Mouse (Mus musculus) adrenal gland, adult 2 months (tissue): ENCODE data around the gene Cblb. TPM values are rescaled to one million over a fixed set of nuclear protein-coding genes. Genes with fewer than 3 reads are reported as not detected.

Source experiments
- DNase-seq: peaks from one replicate; pipeline ENCODE4 v3.0.0; 2021
- long read RNA-seq: library from polyadenylated mRNA; stranded (forward); transcript quantifications from one replicate; pipeline ENCODE4 v2.0.0, GENCODE M21; 2021
- polyA plus RNA-seq: library from polyadenylated mRNA; depleted of rRNA; stranded (reverse); fragments of >200 nt; gene quantifications from 2 replicates; pipeline ENCODE4 v1.2.3, GENCODE M21; 2012; rRNA removed
- total RNA-seq, 2 experiments: library from RNA; stranded (reverse); gene quantifications; 2 replicates each; pipeline ENCODE4 v1.2.3; 2021

Gene Cblb
- 10 to 100 TPM; 26.8 to 39.4 TPM for total RNA-seq
- polyA plus RNA-seq = 7.8 and 8.3 TPM in 2 replicates
- long read RNA-seq, partial matches to known transcripts = 0 of 1 reads
- long read RNA-seq, other reads (novel, unspliced or antisense) = 0 of 1 reads

GRCm38 (mm10) chr16:52031091-52031689, at the start of gene Cblb:
Gene Cblb (plus strand): TSS chr16:52031225.
- peak; percentile 99 for DNase-seq

GRCm38 (mm10) chr16:51985436-51985835, 45.6 kb upstream of the Cblb start:
- DNase-seq = peak; percentile 31

- DNase-seq = no peak
These were observed 44.8 kb upstream of the Cblb start for GRCm38 (mm10) chr16:51986207-51986606.

- DNase-seq = no peak
These were observed 43.9 kb upstream of the Cblb start for GRCm38 (mm10) chr16:51987085-51987620.

- no peak for DNase-seq
These were observed 43.0 kb upstream of the Cblb start for GRCm38 (mm10) chr16:51988027-51988426.

- no peak for DNase-seq
These were observed 41.8 kb upstream of the Cblb start for GRCm38 (mm10) chr16:51989259-51989658.

- DNase-seq = no peak
These were observed 31.0 kb upstream of the Cblb start for GRCm38 (mm10) chr16:52000043-52000442.

GRCm38 (mm10) chr16:52000801-52001200, 30.2 kb upstream of the Cblb start:
- no peak for DNase-seq

GRCm38 (mm10) chr16:52007006-52007405, 24.0 kb upstream of the Cblb start:
- no peak for DNase-seq

- no peak for DNase-seq
These were observed 22.6 kb upstream of the Cblb start for GRCm38 (mm10) chr16:52008471-52008870.

GRCm38 (mm10) chr16:52009421-52009820, 21.6 kb upstream of the Cblb start:
- no peak for DNase-seq

- DNase-seq = peak; percentile 74
These were observed 18.0 kb upstream of the Cblb start for GRCm38 (mm10) chr16:52012984-52013383.

- DNase-seq = no peak
These were observed 17.2 kb upstream of the Cblb start for GRCm38 (mm10) chr16:52013812-52014211.

- DNase-seq = no peak
These were observed 7.6 kb upstream of the Cblb start for GRCm38 (mm10) chr16:52023417-52023816.

GRCm38 (mm10) chr16:52027326-52027725, 3.7 kb upstream of the Cblb start:
- DNase-seq = no peak

GRCm38 (mm10) chr16:52029001-52029400, 2.0 kb upstream of the Cblb start:
- no peak for DNase-seq

- DNase-seq = peak; percentile 96
These were observed 757 bp downstream of the Cblb start for GRCm38 (mm10) chr16:52031712-52032251.

- no peak for DNase-seq
These were observed 1.6 kb downstream of the Cblb start for GRCm38 (mm10) chr16:52032376-52033330.

GRCm38 (mm10) chr16:52033381-52034315, 2.6 kb downstream of the Cblb start:
- no peak for DNase-seq

- peak; percentile 60 for DNase-seq
These were observed 3.3 kb downstream of the Cblb start for GRCm38 (mm10) chr16:52034356-52034755.

GRCm38 (mm10) chr16:52036295-52036694, 5.3 kb downstream of the Cblb start:
- no peak for DNase-seq
